8 mouse cellular contexts compared by ENCODE assay signal in the genomic region with DNA sequence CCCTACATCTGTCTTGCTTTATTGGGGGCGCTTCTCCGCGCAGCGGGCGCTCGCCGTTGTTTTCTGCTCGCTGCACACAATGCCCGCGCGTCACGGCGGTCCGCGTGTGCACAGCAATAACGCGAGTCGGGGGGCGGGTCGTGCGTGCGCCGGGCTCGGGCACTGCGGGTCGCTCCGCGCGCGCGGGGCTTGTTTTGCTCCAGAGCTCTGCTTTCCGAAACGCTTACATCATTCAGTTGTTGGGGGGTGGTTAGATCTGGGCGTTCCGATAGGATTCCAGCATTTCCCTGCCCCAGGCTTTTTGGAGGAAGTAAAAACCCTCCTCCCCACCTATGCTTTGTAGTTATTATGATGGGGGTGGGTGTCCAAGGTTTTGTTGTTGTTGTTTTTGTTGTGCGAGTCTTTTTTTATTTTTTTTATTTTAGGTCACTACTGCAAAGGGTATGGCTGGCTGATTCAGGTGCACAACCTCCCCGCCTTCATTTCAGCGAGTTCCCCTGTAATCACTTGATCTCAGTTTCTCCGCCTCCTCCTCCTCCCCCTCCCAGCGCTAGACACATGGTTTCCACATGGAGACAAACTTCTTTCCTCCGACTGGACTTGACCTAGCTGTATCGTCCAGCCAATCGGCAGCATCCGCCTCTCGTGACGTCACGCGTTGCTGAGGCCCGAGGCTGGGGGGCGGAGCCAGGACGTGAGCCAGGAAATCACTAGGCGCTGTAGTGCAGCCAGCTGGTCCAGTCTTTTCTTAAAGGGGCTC. TPM values are rescaled to one million over a fixed set of nuclear protein-coding genes. Genes with fewer than 3 reads are reported as not detected.
DNase-seq lines count a peak whose midpoint lies in the region; ATAC-seq lines count a peak whose summit lies in the region.

No protein-coding gene starts in this region.

- H3K36me3 ChIP-seq in hindbrain, embryonic 15.5 days: no peaks in the 10 kb centered on the region

- WGBS in hindbrain, embryonic 15.5 days: under 1% methylated on average over 52 of the region's 52 CpGs

- H3K4me2 ChIP-seq in hindbrain, embryonic 15.5 days: peak overlapping the region; percentile 89

- H3K4me1 ChIP-seq in hindbrain, embryonic 15.5 days (replicated peaks): peaks cover 34% of the 10 kb centered on the region

- H3K9ac ChIP-seq in hindbrain, embryonic 15.5 days: peak overlapping the region; percentile 68

- peak overlapping the region; percentile 73 for H3K4me3 ChIP-seq in hindbrain, embryonic 15.5 days

- no peaks in the 10 kb centered on the region for H3K27me3 ChIP-seq in hindbrain, embryonic 15.5 days

- DNase-seq in T-cell, adult 2 months (ENCODE audit: low spot score): peak; percentile 95
- DNase-seq in cerebellum, postnatal 36 days: peak; percentile 99 to 100
- peak; percentile 99 to 100 for DNase-seq in frontal cortex, postnatal 36 days (ENCODE audit: low spot score in 2 of 2)
- DNase-seq in left cerebral cortex, adult 11 months (ENCODE audit: low spot score): peak; percentile 99
- DNase-seq in lung, postnatal 4 days: peak; percentile 99 to 100
- peak; percentile 97 for DNase-seq in retina, postnatal 7 days (ENCODE audit: low read depth, low spot score)
- DNase-seq in urinary bladder, adult 2 months (ENCODE audit: low spot score): peak; percentile 99

- H3K27ac ChIP-seq in hindbrain, embryonic 15.5 days (replicated peaks): peak overlapping the region; percentile 94

- no peaks in the 10 kb centered on the region for H3K9me3 ChIP-seq in hindbrain, embryonic 15.5 days

- peak; percentile 86 for ATAC-seq in hindbrain, embryonic 15.5 days (ENCODE audit: low FRiP score, low read depth)

RNA-seq across cellular contexts. Expression of gene Mxi1, which starts 3.5 kb away (rescaled TPM):
- 48.7 and 52.7 TPM in 2 replicates for polyA plus RNA-seq in hindbrain, embryonic 15.5 days (2015; fragmentation: Nextera tagmentation; extraction: Ambion mirVana)
- polyA plus RNA-seq in urinary bladder, adult 2 months (2012; rRNA removed): 37.6 and 43.3 TPM in 2 replicates

RNA-seq across cellular contexts. Expression of gene Gm10197, which starts 57.7 kb away (rescaled TPM):
- polyA plus RNA-seq in hindbrain, embryonic 15.5 days (2015; fragmentation: Nextera tagmentation; extraction: Ambion mirVana): not detected in 2 replicates
- not detected in 2 replicates for polyA plus RNA-seq in urinary bladder, adult 2 months (2012; rRNA removed)

Comparison
In these comparisons a context has a peak if more than half of its experiments do, and no peak if none do; other contexts are left out.
1. Peak in every context shown above with its lines: DNase-seq, ATAC-seq, H3K4me3 ChIP-seq and H3K27ac ChIP-seq.